Mouse (Mus musculus) heart, postnatal 4 days (tissue): ENCODE results near the gene Slc2a10. TPM values are rescaled to one million over a fixed set of nuclear protein-coding genes. Genes with fewer than 3 reads are reported as not detected.
A peak's percentile ranks its signal among the peaks of the same experiment; 100 is the strongest.

Experiments
- DNase-seq: peaks from one replicate; pipeline ENCODE4 v3.0.0; 2021
- total RNA-seq, 2 experiments: library from RNA; stranded (reverse); gene quantifications; 2 replicates each; pipeline ENCODE4 v1.2.3; 2021

The Slc2a10 gene
- total RNA-seq = 1 to 10 TPM; 4.8 to 5.1 TPM

DNA sequence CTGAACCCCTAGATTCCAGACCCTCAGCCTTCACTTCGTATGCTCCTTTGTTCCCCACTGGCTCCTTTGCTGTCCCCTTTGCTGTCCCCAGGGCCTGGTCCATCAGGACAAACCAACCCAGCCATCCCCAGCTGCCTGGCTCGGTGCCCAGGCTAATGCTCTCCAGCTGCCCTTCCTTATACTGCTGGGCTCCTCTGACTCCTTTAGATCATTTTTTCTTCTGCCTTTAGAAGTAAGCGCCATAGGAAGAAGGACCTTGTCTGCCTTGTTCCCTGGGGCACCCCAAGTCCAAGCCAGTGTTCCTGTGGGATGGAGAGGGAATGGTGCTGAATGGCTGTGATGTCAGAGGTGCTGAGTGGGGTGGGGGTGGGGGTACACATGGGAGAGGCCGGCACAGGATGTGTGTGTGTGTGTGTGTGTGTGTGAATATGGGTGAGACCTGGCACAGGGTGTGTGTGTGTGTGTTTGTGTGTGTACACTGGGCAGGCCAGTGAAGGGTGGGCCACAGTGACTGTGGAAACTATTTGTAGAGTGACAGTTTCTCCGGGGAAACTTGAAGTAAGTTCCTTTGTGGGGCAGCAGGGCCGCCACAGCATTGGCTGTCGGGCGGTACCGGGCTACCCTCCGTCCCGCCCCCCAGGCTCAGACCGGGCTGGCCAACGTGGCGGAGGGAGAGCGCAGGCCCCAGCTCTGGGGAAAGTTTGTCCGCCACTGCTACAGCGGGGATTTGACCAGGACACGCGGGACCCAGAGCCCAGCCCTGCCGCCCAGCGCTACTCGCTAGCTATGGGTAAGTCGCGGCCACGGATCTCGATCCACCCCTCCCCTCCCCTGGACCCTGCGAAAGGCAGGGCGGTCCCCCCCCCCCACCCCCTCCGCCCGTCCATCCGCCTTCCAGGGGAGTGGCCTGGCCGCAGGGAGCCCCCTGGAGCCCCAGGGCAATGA lies at the start of gene Slc2a10:
Gene Slc2a10 (plus strand): TSS at position 529 of the 945 bp plus-strand sequence.
- peak; percentile 83 for DNase-seq

- no peak for DNase-seq
These were observed 46.9 kb upstream of the Slc2a10 start for GRCm38 (mm10) chr2:165456710-165457109.

- no peak for DNase-seq
These were observed 45.4 kb upstream of the Slc2a10 start for GRCm38 (mm10) chr2:165458189-165458588.

- no peak for DNase-seq
These were observed 43.9 kb upstream of the Slc2a10 start for GRCm38 (mm10) chr2:165459663-165460062.

GRCm38 (mm10) chr2:165467824-165468452 lies 35.6 kb upstream of the Slc2a10 start:
- DNase-seq = peak; percentile 68

GRCm38 (mm10) chr2:165470167-165470566 lies 33.4 kb upstream of the Slc2a10 start:
- DNase-seq = peak; percentile 29

GRCm38 (mm10) chr2:165471943-165472342 lies 31.6 kb upstream of the Slc2a10 start:
- DNase-seq = no peak

GRCm38 (mm10) chr2:165473003-165473402 lies 30.6 kb upstream of the Slc2a10 start, which contains the start of gene Slc13a3:
Gene Slc13a3, minus strand, starts transcription at chr2:165473230.
- peak; percentile 27 for DNase-seq

DNA sequence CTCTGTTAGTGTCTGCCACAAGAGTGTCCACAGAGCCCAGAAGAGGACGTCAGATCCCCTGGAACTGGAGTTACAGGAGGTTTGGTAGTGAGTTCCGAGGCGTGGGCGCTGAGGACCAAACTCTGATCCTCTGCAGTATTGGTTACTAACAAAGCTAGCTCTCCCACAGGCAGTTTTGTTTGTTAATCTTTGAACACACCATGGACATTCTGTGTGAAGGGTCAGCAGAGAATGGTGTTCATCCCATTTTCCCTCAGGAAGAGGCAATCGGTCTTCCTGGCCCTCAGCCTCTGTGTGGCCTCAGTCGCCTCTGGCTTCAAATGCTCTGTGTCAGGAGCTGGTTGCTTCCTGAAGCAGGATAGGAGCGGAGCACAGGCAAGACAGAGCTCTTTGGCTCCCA lies 28.2 kb upstream of the Slc2a10 start:
- DNase-seq = no peak

GRCm38 (mm10) chr2:165475850-165476249 lies 27.7 kb upstream of the Slc2a10 start:
- DNase-seq = no peak

DNA sequence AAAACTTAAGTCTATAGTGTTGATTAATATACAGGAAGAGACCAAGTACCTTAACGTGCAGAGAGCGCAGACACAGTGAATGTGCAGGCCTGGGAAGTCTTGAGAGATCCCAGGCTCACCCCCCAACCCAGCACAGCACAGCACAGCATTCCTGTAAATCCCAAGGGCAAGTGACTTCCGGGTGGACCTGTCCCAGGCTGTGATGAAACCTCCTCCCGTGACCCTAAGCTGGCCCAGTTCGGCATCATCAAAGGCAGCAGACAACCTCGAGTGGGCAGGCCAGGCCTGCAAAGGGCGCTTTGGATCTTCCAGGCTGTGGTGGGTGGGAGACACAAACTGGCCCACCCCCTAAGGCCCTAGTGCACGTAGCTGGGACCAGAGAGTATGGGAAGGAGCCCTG lies 21.6 kb upstream of the Slc2a10 start:
- DNase-seq = no peak

- no peak for DNase-seq
These were observed 19.4 kb upstream of the Slc2a10 start for GRCm38 (mm10) chr2:165484152-165484551.

DNA sequence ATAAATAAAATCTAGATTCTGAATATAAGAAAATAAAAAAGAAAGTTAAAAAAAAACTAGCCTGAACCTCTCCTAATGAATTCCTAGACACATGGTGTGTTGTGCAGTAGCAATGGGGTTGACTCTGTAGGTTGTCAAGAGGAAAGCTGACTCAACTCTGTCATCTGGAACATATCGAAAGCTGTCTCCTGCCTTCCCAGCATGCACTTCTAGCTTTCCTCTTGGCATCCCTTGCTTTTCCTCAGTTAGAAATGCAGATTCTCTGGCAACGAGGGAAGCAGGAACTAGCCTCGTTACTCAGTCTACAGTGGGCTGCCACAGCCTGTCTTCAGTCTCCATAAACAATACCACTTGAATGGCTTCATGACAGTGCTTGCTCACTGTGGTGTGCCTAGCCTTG lies 17.8 kb upstream of the Slc2a10 start:
- DNase-seq = no peak

GRCm38 (mm10) chr2:165486401-165486800 lies 17.2 kb upstream of the Slc2a10 start:
- DNase-seq = no peak

DNA sequence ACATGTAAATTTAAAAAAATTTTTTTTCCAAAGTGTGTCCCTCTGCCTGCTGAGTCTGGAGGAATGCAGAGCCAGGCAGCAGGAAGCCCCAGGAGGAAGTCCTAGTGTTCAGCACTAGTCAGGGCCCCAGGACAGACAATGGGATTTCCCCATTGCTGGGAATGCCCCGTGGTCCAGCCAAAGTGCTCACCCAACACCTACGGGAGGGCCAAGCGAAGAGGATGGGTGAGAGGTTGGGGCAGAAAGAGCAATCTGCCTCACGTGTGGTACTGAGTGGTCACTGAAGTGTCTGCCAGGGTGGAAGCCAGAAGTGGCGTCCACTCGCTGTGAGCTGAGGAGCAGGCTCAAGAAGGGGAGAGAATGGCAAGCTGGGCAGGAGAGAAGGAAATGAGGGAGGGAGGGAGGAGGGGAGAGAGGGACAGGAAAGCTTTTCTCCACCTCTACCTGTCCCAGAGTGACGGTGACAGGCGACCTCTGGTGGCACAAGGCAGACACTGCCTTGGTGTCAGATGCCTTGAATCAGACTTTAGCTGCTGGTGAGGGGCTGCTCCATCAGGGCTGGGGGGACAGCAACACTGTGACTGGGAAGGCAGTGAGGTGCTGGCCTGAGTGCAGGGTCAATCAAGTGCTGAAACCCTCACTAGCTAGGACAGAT lies 16.6 kb upstream of the Slc2a10 start:
- DNase-seq = peak; percentile 71

- peak; percentile 85 for DNase-seq
These were observed 10.7 kb upstream of the Slc2a10 start, which contains the start of gene Trp53rka for GRCm38 (mm10) chr2:165492648-165493553. Gene Trp53rka, minus strand, starts transcription at chr2:165493324.

GRCm38 (mm10) chr2:165493587-165494210 lies 9.9 kb upstream of the Slc2a10 start:
- DNase-seq = no peak

- DNase-seq = no peak
These were observed 9.1 kb upstream of the Slc2a10 start for GRCm38 (mm10) chr2:165494495-165494894.

DNA sequence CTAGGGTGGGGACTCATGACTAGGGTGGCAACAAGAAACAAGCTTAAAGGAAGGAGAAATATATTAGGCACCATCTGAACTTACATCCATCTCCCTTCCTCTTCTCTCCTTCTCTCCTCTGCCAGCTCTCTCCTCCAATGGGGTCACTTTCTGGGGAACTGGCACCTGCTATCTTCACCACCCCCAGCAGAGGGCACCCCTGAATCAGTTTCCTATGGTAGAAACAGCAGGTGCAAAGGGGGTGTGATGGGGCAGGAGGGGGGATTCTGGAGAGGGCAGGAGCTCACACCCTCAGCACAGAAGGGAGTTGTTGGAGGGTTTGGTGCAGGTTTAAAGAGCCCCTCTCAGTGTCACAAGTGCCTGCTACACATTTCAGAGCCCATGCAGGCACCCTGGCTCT lies 7.3 kb upstream of the Slc2a10 start:
- DNase-seq = peak; percentile 61

GRCm38 (mm10) chr2:165497706-165498275 lies 5.8 kb upstream of the Slc2a10 start:
- DNase-seq = no peak

GRCm38 (mm10) chr2:165498816-165499215 lies 4.8 kb upstream of the Slc2a10 start:
- no peak for DNase-seq
